Mouse (Mus musculus): ENCODE results near the gene Elmo1.

- TF ChIP-seq MAX (IDR thresholded peaks at IDR 0.05; ENCODE audit: low read length) = no peak
- no peak for TF ChIP-seq CTCF (IDR thresholded peaks at IDR 0.05 in 2 of 3, conservative IDR thresholded peaks at IDR 0.05 in 1 of 3; ENCODE audit: control insufficient read depth in 1 of 3, insufficient read depth in 1 of 3, low read depth in 2 of 3, low read length in 3 of 3, poor library complexity in 1 of 3, severe bottlenecking in 1 of 3)
- no peak for TF ChIP-seq MXI1 (IDR thresholded peaks at IDR 0.05; ENCODE audit: low read depth, low read length)
- TF ChIP-seq EP300 (IDR thresholded peaks at IDR 0.05; ENCODE audit: low read depth in 1 of 2, low read length in 2 of 2) = no peak
- TF ChIP-seq MEF2A (IDR thresholded peaks at IDR 0.05; ENCODE audit: extremely low read depth, insufficient replicate concordance, low read depth, low read length, poor library complexity, severe bottlenecking) = no peak
- no peak for TF ChIP-seq MAZ (IDR thresholded peaks at IDR 0.05; ENCODE audit: low read depth, low read length)
Measured at GRCm38 (mm10) chr13:20352631-20353030, 262.2 kb downstream of the Elmo1 start.
